Mouse (Mus musculus): ENCODE measurements at regions not wholly inside any gene's neighbourhood (a gene's known extent, or its start where the extent isn't known, plus 50 kb on each side); places are given as distances from the start of the nearest gene placed in this dataset.

DNA sequence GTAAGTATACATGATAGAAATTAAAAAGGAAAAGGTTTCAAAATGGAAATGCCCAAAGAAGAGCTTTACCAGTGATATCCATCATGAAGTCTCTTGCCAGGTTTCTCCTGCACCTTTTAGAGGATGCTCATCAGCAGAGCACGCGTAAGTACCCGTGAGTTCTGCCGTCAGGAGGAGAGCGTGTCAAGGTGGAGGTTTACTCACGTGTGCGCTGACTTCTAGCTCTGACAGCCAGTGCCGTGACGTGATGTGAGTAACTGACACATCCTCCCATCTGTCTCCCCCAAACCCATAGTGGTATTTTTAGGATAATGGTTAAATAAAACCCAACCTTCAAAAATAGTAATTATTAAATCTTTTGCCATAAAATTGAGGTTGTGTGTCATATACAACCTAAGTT, 55.3 kb downstream of the Adra2a start:
- DNase-seq (ENCODE audit: extremely low read depth, low read depth) = no peak

DNA sequence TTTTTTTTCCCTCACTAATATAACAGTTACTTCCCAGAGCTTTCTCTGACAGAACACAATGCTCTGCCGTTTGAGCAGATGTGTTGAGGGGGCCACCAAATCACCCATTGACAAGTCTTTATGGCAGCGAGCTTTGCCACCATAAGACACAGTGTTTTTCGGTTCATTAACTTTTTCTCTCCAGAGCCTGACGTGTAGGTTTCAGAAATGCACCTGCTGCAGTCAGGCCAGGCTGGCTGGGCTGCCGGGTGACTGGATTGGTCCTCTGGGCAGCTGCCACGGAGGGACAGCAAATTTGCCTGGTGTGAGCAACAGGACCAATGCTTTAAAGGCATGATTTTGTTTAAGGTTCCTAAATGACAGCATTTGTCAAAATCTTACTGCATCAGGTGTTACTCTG, 55.8 kb downstream of the Adra2a start:
- no peak for DNase-seq (ENCODE audit: extremely low read depth, low read depth)

DNA sequence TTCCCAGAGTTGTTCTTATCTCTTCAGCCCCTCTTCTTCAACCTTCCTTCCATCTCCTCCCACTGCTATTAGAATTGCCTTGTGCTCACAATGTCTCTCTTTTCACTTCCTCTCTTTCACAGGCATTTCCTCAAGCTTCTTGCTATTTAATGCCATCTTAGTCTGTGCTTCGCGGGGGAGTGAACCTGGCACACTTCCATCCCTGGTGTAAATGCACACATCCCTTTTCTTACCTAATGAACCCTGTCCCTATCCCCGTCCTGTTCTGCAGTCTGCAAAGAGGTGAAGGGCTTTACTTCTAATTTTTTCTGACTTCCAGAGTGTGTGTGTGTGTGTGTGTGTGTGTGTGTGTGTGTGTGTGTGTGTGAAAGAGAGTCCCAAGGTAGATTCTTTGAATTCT, 62.6 kb downstream of the Adra2a start:
- peak; percentile 35 for DNase-seq (ENCODE audit: extremely low read depth, low read depth)

DNA sequence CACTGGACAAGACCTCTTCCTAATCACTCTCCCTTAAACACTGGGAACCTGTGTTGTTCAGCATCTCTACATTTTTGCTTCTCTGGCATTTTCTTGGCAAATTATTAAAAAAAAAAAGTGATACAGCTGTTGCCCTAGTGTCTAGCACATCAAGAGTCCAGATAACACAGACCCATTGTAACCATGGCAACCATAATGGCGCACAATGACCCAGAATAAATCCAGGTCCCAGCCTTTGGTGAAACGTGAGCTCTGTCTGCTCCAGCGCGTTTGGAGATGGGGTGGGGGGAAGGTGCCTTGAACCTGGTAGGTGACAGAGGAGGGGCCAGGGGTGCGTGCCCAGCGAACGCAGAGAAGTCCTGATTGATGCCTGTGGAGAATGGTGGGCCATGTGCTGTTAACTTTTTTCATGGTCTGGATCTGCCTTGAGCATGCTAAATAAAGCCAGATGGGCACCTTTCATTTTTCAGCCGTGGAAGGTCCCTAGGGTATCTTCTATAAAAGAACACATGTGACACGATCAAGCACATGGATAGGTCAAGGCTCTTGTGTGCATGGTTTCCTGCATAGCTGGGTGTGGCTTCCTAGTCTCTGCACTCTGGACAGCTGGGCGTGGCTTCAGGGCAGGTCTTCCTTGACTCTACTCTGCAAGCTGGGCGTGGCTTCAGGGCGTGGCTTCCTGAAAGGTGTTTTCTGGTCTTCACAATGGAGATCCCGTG, 63.3 kb downstream of the Adra2a start:
- peak; percentile 59 for DNase-seq (ENCODE audit: extremely low read depth, low read depth)

DNA sequence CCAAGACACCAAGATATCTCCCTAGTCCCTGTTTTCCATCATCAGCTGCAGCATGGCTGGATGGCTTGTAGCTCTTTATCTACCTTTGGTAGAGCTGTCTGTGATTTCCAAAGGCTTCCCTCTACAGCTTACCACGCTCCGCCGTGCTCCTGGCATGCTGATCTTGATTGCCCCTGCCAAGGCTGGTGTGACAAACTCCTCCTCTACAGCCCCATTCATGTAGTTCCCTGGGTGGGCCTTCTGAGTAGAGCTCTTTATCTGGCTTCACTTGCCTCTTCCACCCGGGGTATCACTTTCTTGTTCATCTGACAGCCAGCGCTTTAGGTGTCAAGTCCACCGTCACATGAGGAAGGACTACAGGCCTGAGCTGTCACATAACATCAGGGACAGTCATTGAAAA, 66.1 kb downstream of the Adra2a start:
- no peak for DNase-seq (ENCODE audit: extremely low read depth, low read depth)

DNA sequence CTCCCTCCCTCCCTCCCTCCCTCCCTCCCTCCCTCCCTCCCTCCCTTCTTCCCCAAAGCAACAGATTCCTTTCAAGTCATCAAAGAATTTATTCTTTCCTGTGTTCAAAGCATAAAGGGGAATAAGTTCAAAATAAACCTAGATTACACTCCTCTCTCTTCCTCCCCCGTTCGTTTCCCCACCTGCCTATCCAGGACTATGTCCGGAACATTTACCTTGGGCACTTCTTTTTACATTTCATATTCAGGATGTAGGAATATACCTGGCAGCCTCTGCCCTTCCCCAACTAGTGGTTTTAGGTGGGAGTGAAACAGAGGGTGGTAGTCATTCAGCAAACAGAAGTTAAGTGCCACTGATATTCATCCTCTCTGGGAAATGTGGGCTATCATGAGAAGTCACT, 68.7 kb downstream of the Adra2a start:
- no peak for DNase-seq (ENCODE audit: extremely low read depth, low read depth)

DNA sequence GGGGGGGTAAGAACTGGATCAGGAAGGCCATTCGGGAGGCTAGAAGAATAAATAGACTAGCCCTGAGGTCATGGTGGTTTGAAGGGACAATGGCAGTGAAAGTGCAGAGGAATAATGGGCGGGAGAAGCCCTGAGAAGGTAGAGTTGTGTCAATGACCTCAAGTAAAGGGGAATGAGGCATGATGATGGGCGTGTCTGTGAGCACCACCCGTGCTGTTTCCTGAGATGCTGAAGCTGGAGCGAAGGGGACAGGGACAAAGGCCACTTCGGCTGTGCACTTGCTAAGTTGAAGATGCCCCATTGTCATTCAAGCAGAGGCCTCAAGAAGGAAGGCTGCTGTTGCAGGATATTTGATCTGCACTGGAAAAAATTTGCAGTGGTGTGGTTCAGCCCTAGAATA, 69.5 kb downstream of the Adra2a start:
- DNase-seq (ENCODE audit: extremely low read depth, low read depth) = no peak

DNA sequence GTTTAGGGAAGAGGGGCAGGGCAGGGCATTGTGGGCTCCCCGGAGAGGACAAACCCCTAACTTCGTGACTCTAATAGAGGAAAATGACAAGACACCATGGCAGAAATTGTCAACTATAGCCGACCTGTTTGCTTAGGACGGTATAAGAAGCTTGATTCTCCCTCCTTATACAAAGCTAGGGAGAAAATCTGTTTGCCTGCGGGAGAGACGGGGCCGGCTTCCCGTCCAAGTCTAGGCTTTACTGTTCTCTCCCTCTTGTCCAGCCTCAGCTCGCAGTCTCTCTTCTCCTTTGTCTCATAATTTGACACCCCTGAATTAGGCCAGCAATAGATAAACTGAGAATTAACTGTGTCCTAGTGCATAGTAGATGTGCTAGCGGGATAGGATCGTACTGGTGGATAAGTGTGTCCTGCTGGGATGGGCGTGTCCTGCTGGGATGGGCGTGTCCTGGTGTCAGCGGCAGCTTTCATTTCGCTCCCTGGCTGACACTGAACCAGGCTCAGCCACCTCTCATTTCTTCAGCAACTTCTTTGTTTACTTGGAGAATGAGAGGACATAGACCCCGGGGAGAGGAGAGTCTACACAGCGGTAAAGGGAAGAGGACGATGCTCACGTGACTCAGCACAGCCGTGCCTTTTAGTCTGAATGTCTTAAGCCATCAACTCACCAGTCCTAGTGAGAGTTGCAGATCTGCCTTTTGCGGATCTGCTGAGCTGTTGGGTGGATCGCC, 70.8 kb downstream of the Adra2a start:
- peak; percentile 57 for DNase-seq (ENCODE audit: extremely low read depth, low read depth)

DNA sequence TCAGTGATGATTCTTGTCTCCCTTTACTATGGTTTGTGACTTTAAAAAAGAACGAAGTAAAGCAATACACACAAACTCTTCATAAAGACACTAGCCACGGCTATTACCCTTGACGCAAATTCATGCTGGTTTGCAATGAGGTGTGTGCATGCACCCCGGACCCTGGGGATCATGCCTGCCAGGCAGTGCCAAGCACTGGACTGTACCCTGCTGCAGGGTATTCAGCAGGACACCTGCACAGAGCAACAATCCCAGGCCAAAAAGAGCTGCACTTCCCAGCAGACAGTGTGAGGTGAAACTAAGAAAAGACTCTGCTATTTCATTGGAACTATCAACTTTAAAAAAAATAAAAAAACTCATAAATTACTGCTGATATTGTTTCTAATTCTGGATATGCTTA, 71.4 kb downstream of the Adra2a start:
- DNase-seq (ENCODE audit: extremely low read depth, low read depth) = no peak

DNA sequence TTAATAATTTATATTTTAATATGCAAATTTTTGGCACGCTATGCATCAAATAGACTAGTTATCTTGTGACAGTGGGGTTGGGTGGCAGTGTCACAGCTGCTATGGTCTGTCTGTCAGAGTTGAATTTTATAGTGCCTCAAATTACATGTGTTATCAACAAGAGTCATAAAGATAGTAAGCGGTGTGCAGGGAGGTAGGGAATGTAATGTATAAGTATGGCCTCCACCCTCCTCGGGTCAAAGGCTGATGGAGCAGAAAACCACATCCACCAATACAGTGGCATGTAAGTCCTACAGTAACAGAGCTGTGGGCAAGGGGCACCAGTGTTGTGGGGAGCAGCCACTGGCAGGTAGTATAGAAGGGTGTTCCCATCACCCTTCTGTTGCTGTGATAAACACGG, 72.9 kb downstream of the Adra2a start:
- no peak for DNase-seq (ENCODE audit: extremely low read depth, low read depth)

DNA sequence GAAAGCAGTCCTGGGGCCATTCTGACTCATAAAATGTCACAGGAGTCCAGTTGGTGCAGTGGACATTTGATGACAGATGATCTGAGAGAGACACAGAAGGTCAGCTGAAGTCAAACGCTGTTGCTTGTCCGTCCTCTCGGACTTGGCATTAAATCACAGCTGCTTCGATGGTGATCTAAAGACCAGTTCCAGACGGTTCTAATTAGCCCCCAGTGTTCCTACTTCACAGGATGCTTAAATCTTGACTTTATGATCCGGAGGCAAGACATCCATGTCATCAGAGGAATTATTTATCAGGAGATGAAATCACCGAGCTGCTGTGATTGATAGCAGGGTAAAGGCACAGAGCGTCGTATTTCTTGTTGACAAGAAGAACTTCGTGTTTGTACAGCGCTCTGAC, 73.7 kb downstream of the Adra2a start:
- no peak for DNase-seq (ENCODE audit: extremely low read depth, low read depth)

DNA sequence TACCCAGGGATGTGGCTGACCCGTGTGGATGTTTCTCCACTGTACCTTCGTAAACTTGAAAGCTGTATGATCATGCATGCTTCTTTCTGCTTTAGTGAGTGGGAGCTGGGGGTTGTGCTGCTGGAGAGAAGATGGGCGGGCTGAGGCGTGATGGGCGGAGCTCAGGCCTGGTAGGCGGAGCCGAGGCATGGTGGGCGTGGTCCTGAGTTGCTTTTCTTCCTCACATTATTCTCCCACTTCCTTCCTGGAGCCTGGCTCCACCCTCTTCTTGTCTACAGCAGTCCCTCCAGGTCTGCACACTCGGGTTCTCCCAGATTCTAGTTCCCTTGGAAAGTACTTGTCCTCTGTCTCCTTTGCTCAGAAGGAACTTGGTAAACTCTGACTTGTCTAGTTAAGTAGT, 79.6 kb downstream of the Adra2a start:
- DNase-seq (ENCODE audit: extremely low read depth, low read depth) = no peak

DNA sequence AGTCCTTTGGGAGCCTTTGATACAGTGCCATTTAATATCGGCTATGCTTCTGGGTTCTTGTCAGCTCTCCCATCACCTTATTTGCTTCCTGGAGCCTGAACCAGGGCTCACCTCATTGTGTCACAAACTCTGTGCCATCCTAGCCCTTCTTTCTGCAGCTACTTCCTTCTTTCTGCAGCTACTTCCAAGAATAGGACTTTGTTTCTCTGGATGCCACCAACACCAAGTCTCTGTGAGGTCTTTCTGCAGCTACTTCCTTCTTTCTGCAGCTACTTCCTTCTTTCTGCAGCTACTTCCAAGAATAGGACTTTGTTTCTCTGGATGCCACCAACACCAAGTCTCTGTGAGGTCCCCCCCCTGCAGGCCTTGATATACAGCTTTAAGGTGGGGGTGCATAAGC, 107.8 kb downstream of the Adra2a start:
- DNase-seq (ENCODE audit: extremely low read depth, low read depth) = peak; percentile 83

DNA sequence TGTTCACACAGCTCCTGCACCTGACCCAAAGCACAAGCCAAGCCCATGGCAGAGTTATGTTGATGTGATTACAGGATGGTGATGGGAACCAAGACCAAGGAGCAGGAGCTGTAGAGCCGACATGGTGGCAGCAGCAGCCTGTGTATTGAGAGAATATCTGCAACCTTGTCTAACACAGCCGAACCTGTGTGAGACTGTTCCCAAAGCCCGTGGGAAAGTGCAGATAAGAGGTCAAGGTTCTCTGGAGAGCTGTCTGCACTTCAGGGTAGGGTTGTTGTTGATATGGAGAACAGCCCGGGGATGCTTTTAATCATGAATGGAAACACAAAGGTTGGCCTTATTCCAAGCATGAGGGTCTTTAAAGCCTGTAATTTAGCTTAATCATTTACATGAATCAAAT, 110.4 kb downstream of the Adra2a start:
- DNase-seq (ENCODE audit: extremely low read depth, low read depth) = no peak

DNA sequence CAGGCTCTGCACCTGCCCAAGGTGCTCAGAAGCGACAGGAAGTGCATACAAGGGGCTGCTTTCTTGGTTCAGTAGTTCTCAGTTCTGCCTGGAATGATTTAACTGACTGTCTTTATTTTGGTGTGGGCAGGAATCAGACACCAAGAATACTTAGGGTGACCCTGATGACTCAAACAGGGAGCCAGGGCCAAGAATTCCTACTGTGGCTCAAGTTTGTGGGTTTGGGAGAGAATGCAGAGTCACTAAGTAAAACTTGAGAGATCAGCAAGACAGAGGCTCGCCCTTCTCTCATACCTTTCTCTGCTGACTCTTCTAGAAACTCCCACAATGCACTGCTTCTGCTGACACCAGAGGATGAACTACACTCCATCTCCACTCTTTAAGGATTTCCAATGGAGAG, 126.4 kb downstream of the Adra2a start:
- no peak for DNase-seq (ENCODE audit: extremely low read depth, low read depth)

DNA sequence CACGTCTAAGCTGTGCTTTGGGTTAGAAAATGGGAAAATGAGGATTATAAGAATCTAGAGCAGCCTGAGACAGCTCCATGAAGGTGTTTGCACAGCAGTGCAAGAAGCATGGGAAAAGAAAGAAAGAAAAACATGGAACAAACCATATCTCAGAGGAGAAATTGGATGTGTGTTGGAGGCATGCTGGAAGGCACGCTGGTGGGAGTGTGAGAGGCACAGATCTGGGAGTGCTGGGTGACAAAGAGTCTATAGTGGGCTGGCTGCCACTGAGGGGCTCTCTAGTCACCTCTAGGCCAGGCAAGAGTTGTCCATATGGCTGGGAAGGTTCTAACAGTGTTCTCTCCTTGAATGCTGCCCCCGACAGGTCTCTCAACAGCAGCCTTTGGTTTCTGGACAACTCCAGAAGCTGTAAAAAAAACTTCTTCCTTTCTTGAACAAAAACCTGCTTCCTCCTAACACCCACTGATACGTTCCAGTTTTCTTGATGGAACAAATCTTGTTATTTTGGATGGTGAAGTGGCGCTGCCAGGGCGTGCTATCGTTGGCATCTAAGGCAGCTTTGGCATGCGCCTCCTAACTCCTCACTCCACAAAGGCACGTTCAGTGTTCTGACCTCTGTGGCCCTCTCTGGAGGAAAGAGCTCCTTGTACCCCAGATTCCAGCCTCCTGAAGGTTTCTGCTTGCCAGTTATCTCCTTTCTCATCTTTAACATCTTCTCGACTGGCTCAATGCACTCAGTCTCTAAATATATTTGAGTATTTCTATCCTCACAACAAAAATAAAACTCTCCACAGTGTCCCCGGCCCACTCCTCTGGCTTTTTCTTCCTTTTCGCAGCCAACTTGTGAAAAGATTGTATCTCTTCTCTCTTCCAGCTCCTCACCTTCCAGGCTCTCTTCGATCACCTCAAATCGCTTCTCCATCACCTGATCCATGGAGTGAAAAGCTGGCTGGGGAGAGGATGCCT, 130.4 kb downstream of the Adra2a start:
- no peak for DNase-seq (ENCODE audit: extremely low read depth, low read depth)

DNA sequence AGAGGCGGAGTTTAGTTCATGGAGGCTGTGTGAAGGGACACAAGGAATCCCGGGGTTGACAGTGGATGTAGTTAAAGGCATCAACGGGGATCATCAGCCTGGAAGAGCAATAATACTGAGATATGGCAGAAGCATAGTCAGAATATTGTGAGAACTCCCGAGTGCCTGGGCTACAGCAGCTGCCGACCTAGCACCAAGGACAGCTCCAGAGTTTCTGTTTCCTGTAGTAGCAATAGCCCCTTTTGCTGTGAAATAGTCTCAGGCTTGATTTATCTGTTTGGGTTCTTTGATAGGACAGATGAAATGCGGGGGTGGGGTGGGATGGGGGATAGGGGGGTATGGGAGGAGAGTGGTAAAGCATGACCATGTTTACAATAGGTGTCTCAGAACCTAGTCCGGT, 131.8 kb downstream of the Adra2a start:
- DNase-seq (ENCODE audit: extremely low read depth, low read depth) = peak; percentile 20

DNA sequence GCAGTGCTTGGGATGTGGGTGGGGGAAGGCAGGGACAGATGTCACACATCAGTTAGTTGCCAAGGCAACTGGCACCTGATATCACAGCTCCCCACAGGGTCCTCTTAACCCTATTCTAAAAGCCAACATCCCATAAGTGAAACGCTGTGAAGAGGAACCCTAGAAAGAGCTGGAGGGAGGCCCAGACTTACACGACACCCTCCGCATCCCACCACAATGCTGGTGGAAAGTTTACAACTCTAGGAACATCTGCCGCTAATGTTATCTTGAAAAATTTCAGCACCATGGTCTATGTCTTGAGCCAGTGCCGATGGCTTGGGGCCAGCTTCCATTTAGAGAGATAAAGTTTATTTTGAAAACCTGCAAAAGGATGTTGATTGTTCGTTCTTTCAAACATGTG, 133.5 kb downstream of the Adra2a start:
- no peak for DNase-seq (ENCODE audit: extremely low read depth, low read depth)

DNA sequence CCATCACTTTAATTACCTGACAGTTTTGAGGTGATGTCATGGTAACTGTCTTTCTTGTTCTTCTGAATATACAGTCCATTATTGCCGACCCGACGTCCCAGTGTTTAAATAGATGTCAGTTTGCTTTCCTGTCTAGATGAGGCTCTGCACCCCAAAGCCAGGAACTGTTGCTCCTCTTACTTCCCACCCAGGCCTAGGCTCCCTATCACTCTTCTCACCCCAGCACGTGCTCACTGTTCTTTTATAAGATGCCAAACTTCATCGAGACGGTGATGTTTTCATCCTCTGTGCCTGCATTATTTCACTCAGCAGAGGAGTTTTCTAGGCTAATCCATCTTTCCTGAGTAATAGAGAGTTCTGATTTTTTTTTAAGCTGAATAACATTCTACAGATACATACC, 156.5 kb downstream of the Adra2a start:
- DNase-seq (ENCODE audit: extremely low read depth, low read depth) = no peak

DNA sequence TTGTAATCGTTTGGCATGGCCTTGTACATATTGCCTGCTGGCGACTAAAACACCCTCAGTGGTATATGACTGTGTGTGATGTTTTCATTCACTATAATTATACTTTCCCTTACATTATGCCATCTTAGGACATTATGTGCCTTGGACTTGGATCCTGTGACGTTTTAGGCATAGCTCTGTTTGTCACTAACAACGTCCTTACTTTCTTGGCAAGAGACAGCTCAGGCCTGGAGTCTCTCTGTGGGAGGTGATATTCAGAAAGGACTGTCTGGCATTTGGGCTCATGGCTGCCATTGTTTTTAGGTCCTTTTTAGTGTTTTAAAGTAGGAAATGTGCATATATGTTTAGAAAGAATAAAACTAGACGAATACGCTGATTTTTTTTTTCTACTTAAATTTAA, 158.5 kb downstream of the Adra2a start:
- DNase-seq (ENCODE audit: extremely low read depth, low read depth) = no peak

DNA sequence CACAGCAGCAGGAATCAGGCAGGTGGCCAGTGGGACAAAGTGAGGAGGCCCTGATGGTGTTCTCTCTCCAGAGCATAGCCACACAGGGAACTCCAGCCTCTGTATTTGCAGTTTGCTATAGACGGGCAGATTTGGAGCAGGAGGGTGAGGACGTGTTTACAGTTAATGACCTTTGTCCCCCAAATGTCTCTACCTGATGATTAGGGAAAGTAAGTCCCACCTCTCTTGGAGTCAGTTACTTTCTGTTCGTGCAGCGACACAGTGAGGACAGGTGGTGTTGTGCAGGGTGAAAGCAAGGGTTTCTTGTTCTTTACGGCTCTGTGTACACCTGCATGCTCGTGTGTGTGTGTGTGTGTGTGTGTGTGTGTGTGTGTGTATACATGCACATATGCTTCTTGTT, 162.9 kb downstream of the Adra2a start:
- DNase-seq (ENCODE audit: extremely low read depth, low read depth) = no peak

DNA sequence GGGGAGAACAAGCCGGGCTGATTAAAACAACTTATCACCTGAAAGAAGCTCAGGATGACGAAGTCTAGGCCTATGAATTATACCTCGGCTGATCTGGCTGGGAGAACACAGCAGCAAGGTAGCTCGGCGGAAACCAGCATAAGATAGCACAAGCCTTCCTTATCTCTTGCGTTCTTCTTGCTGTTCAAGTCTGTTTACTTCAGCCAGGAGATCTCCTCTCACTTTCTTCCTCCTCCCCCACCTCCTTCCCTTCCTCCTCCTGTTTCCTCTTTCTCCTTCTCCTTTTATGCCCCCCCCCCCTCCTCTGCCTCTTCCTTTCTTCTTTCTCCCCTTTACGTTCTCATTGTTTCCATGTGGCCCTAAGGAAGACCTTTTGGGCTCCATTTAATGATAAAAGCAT, 168.2 kb downstream of the Adra2a start:
- DNase-seq (ENCODE audit: extremely low read depth, low read depth) = peak; percentile 76
